Mouse (Mus musculus) myocyte (in vitro differentiated cells): ENCODE data around the gene Thap4.

ENCODE experiments used
- CEBPB ChIP-seq: IDR thresholded peaks from 2 replicates; pipeline ENCODE4 v1.6.1; 2011; ENCODE audit warnings: mild to moderate bottlenecking, moderate library complexity; ENCODE audit not compliant: poor library complexity, insufficient read depth, severe bottlenecking
- E2F4 ChIP-seq: IDR thresholded peaks from one replicate; pipeline ENCODE4 v1.6.1; 2011; ENCODE audit warnings: mild to moderate bottlenecking, control low read depth, moderate library complexity; ENCODE audit not compliant: insufficient read depth
- MAX ChIP-seq: IDR thresholded peaks from one replicate; pipeline ENCODE4 v1.6.1; 2011; ENCODE audit warnings: low read depth, mild to moderate bottlenecking, control low read depth
- MYOD1 ChIP-seq, 3 experiments: IDR thresholded peaks; one replicate each; pipeline ENCODE4 v1.6.1; 2011; ENCODE audit warnings: control low read depth in 2 of 3, low read depth in 2 of 3, mild to moderate bottlenecking in 2 of 3, moderate library complexity in 1 of 3; ENCODE audit not compliant: insufficient read length in 2 of 3, control insufficient read depth in 1 of 3
- MYOG ChIP-seq, 3 experiments: IDR thresholded peaks; one replicate each; pipeline ENCODE4 v1.6.1; 2011; ENCODE audit warnings: control low read depth in 2 of 3, low read depth in 2 of 3, mild to moderate bottlenecking in 2 of 3; ENCODE audit not compliant: insufficient read length in 2 of 3, control insufficient read depth in 1 of 3, insufficient read depth in 1 of 3
- POLR2A ChIP-seq: IDR thresholded peaks from one replicate; pipeline ENCODE4 v1.6.1; 2011; ENCODE audit warnings: low read depth, mild to moderate bottlenecking, control low read depth, moderate library complexity; ENCODE audit not compliant: insufficient read length
- POLR2AphosphoS2 ChIP-seq: IDR thresholded peaks from one replicate; pipeline ENCODE4 v1.6.1; 2011; ENCODE audit warnings: low read depth, control low read depth; ENCODE audit not compliant: insufficient read length
- SRF ChIP-seq: IDR thresholded peaks from one replicate; pipeline ENCODE4 v1.6.1; 2011; ENCODE audit warnings: low read depth; ENCODE audit not compliant: control insufficient read depth, insufficient read length
- TCF12 ChIP-seq: IDR thresholded peaks from one replicate; pipeline ENCODE4 v1.6.1; 2011; ENCODE audit warnings: mild to moderate bottlenecking, control low read depth; ENCODE audit not compliant: poor library complexity, insufficient read depth, severe bottlenecking
- TCF3 ChIP-seq: IDR thresholded peaks from one replicate; pipeline ENCODE4 v1.6.1; 2011; ENCODE audit warnings: low read depth, control low read depth; ENCODE audit not compliant: insufficient read length
- USF1 ChIP-seq: IDR thresholded peaks from one replicate; pipeline ENCODE4 v1.6.1; 2011; ENCODE audit warnings: low read depth, mild to moderate bottlenecking, control low read depth, moderate library complexity

DNA sequence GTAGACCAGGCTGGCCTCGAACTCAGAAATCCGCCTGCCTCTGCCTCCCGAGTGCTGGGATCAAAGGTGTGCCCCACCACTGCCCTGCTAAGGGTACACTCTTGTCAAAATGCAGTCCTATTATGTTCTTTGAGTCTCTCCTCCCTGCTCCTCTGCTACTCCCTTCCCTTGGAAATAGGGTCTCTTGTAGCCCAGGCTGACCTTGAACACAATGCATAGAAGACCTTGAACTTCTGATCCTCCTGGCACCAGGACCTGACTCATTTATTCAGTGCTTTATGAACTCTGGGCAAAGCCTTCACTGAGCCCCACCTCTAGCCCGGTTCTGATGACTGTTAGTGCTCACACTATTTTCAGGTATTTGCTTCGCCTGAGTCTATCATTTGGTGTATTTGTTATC, 17.0 kb downstream of the Thap4 start:
- no peak for TF ChIP-seq POLR2A
- no peak for TF ChIP-seq TCF3
- TF ChIP-seq USF1: no peak
- TF ChIP-seq TCF12: no peak
- no peak for TF ChIP-seq MYOG (IDR thresholded peaks at IDR 0.05; ENCODE audit: control insufficient read depth in 1 of 3, insufficient read depth in 1 of 3, insufficient read length in 2 of 3, low read depth in 2 of 3)
- TF ChIP-seq POLR2AphosphoS2: no peak
- no peak for TF ChIP-seq CEBPB
- no peak for TF ChIP-seq E2F4
- no peak for TF ChIP-seq SRF
- no peak for TF ChIP-seq MAX
- no peak for TF ChIP-seq MYOD1 (IDR thresholded peaks at IDR 0.05; ENCODE audit: control insufficient read depth in 1 of 3, insufficient read length in 2 of 3, low read depth in 2 of 3)
